Mouse (Mus musculus) hindbrain, embryonic 11.5 days (tissue): ENCODE results near the gene Gm2075. TPM values are rescaled to one million over a fixed set of nuclear protein-coding genes. Genes with fewer than 3 reads are reported as not detected.
"Not testable (repeated sequence)": the region's sequence is repeated elsewhere in the genome, so short reads cannot be mapped to it uniquely, and the experiment has no call there.

Source experiments
- ATAC-seq: fragments of 200-750 bp; cut with Nextera tagmentation; 2 replicates; pipeline ENCODE4 v1.8.0; 2017; ENCODE audit warnings: mild to moderate bottlenecking, moderate TSS enrichment, moderate library complexity; ENCODE audit not compliant: low FRiP score
- DNase-seq: peaks from one replicate; pipeline ENCODE4 v3.0.0-alpha.2; 2015; ENCODE audit warnings: low spot score
- H3K27ac ChIP-seq: fragments of 300-500 bp; sonication (generic); 2 replicates; pipeline ENCODE4 v1.5.1; 2014; ENCODE audit warnings: mild to moderate bottlenecking, low read depth, low read length
- H3K27me3 ChIP-seq: fragments of 300-500 bp; sonication (generic); 2 replicates; pipeline ENCODE4 v1.6.1; 2014; ENCODE audit warnings: mild to moderate bottlenecking, low read length, moderate library complexity, mixed read lengths; ENCODE audit not compliant: control insufficient read depth, insufficient read depth
- H3K36me3 ChIP-seq: fragments of 300-500 bp; sonication (generic); 2 replicates; pipeline ENCODE4 v1.6.1; 2014; ENCODE audit warnings: mild to moderate bottlenecking, low read length, moderate library complexity, mixed read lengths; ENCODE audit not compliant: control insufficient read depth, insufficient read depth
- H3K4me1 ChIP-seq: fragments of 300-500 bp; sonication (generic); replicated peaks from 2 replicates; pipeline ENCODE4 v1.6.1; 2014; ENCODE audit warnings: low read length, mixed read lengths; ENCODE audit not compliant: control insufficient read depth, insufficient read depth
- H3K4me2 ChIP-seq: fragments of 300-500 bp; sonication (generic); replicated peaks from 2 replicates; pipeline ENCODE4 v1.6.1; 2014; ENCODE audit warnings: mild to moderate bottlenecking, low read depth, low read length
- H3K4me3 ChIP-seq: fragments of 300-500 bp; sonication (generic); 2 replicates; pipeline ENCODE4 v1.5.1; 2014; ENCODE audit warnings: low read depth, low read length
- H3K9ac ChIP-seq: fragments of 300-500 bp; sonication (generic); 2 replicates; pipeline ENCODE4 v1.6.1; 2014; ENCODE audit warnings: low read depth, low read length
- H3K9me3 ChIP-seq: fragments of 300-500 bp; sonication (generic); 2 replicates; pipeline ENCODE4 v1.6.1; 2016; ENCODE audit warnings: low read length; ENCODE audit not compliant: control insufficient read depth
- WGBS: fragments of 180-500 bp; shearing (Covaris S2); extraction: QIAGEN DNeasy Blood & Tissue Kit; methylation state at CpG from one replicate; pipeline ENCODE4 v1.1.7; 2014; 5-methylcytosine and 5-hydroxymethylcytosine counted together
- polyA plus RNA-seq: library from polyadenylated mRNA; unstranded; fragments of >200 nt; fragmentation: Nextera tagmentation; extraction: Ambion mirVana; gene quantifications from 2 replicates; pipeline ENCODE4 v1.2.1, GENCODE M21; 2014

Gene Gm2075
- polyA plus RNA-seq, result not detected in 2 replicates

DNA sequence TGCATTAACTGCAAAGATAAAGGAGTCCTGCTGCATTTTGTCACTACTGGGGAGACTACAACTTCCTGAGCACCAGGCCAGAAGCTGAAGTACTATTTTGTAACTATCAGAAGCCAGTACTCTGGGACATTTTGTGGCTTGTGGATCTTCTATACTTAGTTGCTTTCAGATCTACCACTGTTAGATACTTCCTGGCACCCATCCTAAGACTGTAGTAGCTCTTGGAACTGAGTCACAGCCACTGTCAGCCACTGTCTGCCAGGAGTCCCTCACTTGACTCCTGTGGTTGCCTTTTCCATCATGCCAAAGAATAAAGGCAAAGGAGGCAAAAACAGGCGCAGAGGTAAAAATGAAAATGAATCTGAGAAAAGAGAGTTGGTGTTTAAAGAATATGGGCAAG, at the start of gene Gm2075:
Gene Gm2075 (plus strand): TSS at position 301 of the 400 bp plus-strand sequence.
- not testable (repeated sequence) for H3K36me3 ChIP-seq, H3K4me2 ChIP-seq, DNase-seq, H3K27ac ChIP-seq, H3K4me1 ChIP-seq, H3K27me3 ChIP-seq, H3K9me3 ChIP-seq, H3K4me3 ChIP-seq, H3K9ac ChIP-seq, ATAC-seq
- WGBS, result no CpG with 5 or more reads among the region's 1 CpGs

DNA sequence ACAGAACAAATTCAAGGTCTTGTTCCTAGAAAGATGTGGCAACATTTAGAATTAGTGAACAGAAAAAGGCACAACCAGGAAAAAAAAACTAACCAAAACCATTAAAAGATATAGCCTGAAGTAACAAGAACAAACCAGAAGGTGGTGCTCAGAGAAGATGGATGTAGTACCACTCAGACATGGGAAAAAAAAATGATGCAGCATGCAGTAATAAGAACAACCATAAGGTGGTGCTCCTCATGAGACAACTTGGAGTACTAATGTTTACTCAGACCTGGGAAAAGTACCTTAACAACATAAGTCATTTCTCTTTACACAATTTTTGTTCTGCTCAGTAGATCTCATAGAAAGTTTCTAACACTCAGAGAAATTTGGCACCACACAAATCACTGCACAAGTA, 27.6 kb upstream of the Gm2075 start:
- H3K4me3 ChIP-seq, H3K36me3 ChIP-seq, H3K9ac ChIP-seq, DNase-seq, H3K27me3 ChIP-seq, H3K4me1 ChIP-seq, H3K4me2 ChIP-seq, H3K27ac ChIP-seq, ATAC-seq, H3K9me3 ChIP-seq: not testable (repeated sequence)

DNA sequence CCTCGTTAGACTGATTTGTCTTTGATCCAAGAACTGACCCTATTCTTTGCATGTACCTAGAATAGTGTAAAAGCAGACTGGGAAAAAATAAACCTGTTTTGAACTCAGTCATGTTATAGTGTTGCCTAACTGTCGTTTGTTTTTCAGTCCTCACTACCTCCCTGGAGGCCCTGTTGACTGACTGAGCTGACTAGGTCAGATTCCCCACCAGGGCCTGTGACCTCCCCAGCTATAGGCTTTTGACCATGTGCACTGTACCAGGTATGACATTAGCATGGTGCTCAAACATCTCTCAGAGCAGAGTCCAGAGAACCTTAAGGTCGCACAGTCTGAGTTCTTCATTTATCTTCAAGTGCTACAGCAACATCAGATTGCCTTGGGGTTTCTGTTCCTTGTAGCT, 7.5 kb upstream of the Gm2075 start:
- not testable (repeated sequence) for ATAC-seq, DNase-seq, H3K27ac ChIP-seq, H3K27me3 ChIP-seq, H3K4me2 ChIP-seq, H3K9ac ChIP-seq, H3K9me3 ChIP-seq, H3K4me1 ChIP-seq, H3K36me3 ChIP-seq, H3K4me3 ChIP-seq
- 74% methylated on average over 3 of the region's 3 CpGs for WGBS

DNA sequence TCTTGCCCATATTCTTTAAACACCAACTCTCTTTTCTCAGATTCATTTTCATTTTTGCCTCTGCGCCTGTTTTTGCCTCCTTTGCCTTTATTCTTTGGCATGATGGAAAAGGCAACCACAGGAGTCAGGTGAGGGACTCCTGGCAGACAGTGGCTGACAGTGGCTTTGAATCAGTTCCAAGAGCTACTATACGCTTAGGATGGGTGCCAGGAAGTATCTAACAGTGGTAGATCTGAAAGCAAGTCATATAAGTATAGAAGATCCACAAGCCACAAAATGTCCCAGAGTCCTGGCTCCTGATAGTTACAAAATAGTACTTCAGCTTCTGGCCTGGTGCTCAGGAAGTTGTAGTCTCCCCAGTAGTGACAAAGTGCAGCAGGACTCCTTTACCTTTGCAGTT, 7.0 kb downstream of the Gm2075 start, which contains the start of gene Gm6803:
Gene Gm6803 (minus strand): TSS at position 101 of the 400 bp plus-strand sequence.
- not testable (repeated sequence) for H3K4me1 ChIP-seq, ATAC-seq
- 79% methylated on average over 1 of the region's 2 CpGs for WGBS

DNA sequence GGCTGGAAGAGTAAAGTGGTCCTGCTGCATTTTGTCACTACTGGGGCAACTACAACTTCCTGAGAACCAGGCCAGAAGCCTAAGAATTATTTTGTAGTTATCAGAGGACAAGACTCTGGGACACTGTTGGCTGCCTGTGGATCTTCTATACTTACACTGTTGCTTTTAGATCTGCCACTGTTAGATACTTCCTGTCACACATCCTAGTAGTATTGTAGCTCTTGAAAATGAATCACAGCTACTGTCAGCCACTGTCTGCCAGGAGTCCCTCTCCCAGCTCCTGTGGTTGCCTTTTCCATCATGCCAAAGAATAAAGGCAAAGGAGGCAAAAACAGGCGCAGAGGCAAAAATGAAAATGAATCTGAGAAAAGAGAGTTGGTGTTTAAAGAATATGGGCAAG, 15.1 kb downstream of the Gm2075 start, which contains the start of gene Gm2056:
Gene Gm2056 (plus strand): TSS at position 301 of the 400 bp plus-strand sequence.
- ATAC-seq, H3K4me3 ChIP-seq, H3K36me3 ChIP-seq, H3K4me2 ChIP-seq, H3K27ac ChIP-seq, DNase-seq, H3K9me3 ChIP-seq, H3K4me1 ChIP-seq, H3K9ac ChIP-seq, H3K27me3 ChIP-seq: not testable (repeated sequence)
- WGBS, result 91% methylated on average over 1 of the region's 1 CpGs

More for the DNA sequence above, 7.0 kb downstream of the Gm2075 start, which contains the start of gene Gm6803:
- not testable (repeated sequence) for H3K9me3 ChIP-seq, H3K9ac ChIP-seq, H3K36me3 ChIP-seq, H3K27me3 ChIP-seq, H3K4me3 ChIP-seq, H3K4me2 ChIP-seq, DNase-seq, H3K27ac ChIP-seq

DNA sequence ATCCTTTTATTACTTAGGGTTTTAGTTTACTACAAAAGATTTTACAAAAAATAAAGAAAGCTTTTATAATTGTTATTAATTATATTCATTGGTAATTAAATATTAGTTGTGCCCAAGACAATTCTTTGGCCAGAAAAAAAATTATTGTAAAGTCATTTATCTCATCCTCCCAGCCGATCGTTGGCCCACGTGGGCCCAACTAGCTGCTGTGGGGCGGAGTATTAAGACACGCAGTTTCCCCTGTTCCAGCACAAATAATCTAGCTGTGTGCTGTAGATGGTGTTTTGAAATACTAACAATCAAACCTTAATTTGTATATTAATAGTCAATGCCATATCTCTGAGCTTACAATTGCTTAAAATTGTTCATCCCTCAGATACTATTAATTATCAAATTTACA, 20.6 kb downstream of the Gm2075 start:
- H3K27ac ChIP-seq, H3K36me3 ChIP-seq, ATAC-seq, H3K4me1 ChIP-seq, H3K27me3 ChIP-seq, DNase-seq, H3K9ac ChIP-seq, H3K4me3 ChIP-seq, H3K4me2 ChIP-seq, H3K9me3 ChIP-seq: not testable (repeated sequence)
- WGBS, result 92% methylated on average over 5 of the region's 5 CpGs

DNA sequence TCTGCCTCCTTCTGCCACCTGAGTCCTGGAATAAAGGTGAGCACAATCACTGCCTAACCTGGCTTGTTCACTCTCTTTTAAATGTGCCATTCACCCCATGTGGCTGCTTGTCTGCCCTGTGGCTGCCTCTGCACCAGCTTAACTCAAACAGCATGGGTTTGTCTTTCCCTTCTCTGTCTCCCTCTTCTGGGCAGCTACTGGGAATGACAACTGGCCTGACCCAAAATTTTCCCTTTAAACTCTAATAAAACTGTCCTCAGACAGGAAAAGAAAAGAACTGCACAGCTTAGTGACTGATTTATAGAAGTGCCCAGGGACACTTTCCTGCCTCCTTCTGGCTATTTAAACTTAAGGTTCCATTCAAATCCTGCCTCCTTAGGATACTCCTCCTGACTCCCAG, 27.4 kb downstream of the Gm2075 start:
- H3K4me1 ChIP-seq, H3K9ac ChIP-seq, ATAC-seq, H3K27me3 ChIP-seq, H3K36me3 ChIP-seq, H3K4me2 ChIP-seq, H3K9me3 ChIP-seq, DNase-seq, H3K27ac ChIP-seq, H3K4me3 ChIP-seq: not testable (repeated sequence)

DNA sequence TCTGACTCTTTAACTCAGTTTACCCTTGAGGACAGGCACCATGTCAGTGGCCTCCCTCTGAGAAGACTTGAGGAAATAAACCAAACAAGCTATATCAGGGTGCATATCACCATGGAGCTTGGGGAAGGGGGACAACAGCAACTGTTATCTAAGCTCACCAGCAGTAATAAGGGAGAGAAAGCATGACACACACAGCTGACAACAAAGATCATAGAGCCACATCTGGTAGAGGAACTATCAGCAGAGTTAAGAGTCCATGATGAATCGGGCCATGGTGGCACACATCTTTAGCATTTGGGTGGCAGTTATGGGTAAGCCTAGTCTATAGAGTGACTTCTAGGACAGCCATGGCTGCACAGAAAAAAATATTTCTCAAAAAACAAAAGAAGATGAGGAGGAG, 28.1 kb downstream of the Gm2075 start:
- H3K36me3 ChIP-seq, H3K27me3 ChIP-seq, H3K9me3 ChIP-seq, H3K4me2 ChIP-seq, H3K27ac ChIP-seq, ATAC-seq, DNase-seq, H3K9ac ChIP-seq, H3K4me3 ChIP-seq, H3K4me1 ChIP-seq: not testable (repeated sequence)
- 95% methylated on average over 1 of the region's 1 CpGs for WGBS

DNA sequence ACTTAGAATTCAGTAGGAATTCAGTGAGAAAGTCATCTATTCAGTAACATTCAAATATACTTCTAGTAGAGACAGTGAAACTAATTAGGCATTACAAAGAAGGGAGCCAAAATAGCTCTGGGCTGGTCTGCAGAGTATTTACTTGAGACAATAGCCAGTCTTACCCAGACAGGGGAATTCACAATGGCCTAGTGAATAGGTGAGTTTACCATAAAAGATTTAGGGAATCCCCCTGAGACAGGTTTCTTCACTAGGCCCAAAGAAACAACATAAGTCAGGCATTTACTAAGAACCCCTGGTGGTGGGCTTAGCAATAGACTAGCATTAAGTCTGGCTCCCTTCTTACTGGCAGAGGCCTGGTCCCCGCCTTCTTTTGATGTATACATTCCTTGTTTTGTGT, 33.6 kb downstream of the Gm2075 start:
- H3K4me2 ChIP-seq, H3K4me1 ChIP-seq, H3K9me3 ChIP-seq, DNase-seq, H3K36me3 ChIP-seq, H3K27me3 ChIP-seq, ATAC-seq, H3K27ac ChIP-seq, H3K4me3 ChIP-seq, H3K9ac ChIP-seq: not testable (repeated sequence)
- whole genome bisulfite sequencing, result 79% methylated on average over 1 of the region's 1 CpGs
